Mouse (Mus musculus): ENCODE data around the gene Unc50.

- no peak for TF ChIP-seq POLR2A (IDR thresholded peaks at IDR 0.05; ENCODE audit: low read depth, low read length)
- no peak for TF ChIP-seq ZNF384 (IDR thresholded peaks at IDR 0.05; ENCODE audit: low read depth, low read length)
- TF ChIP-seq TBP (conservative IDR thresholded peaks at IDR 0.05; ENCODE audit: low read depth, low read length) = no peak
- no peak for TF ChIP-seq UBTF (IDR thresholded peaks at IDR 0.05; ENCODE audit: low read depth, low read length)
- no peak for TF ChIP-seq MXI1 (IDR thresholded peaks at IDR 0.05; ENCODE audit: low read depth, low read length)
- no peak for TF ChIP-seq CHD1 (IDR thresholded peaks at IDR 0.05; ENCODE audit: low read depth, low read length)
- no peak for TF ChIP-seq JUND (conservative IDR thresholded peaks at IDR 0.05; ENCODE audit: low read depth, low read length)
- peak; percentile 51 for TF ChIP-seq EP300 (IDR thresholded peaks at IDR 0.05; ENCODE audit: low read length)
- TF ChIP-seq MYC (IDR thresholded peaks at IDR 0.05; ENCODE audit: low read depth, low read length) = no peak
- TF ChIP-seq ZC3H11A (IDR thresholded peaks at IDR 0.05; ENCODE audit: low read depth, low read length) = no peak
- TF ChIP-seq CTCF (conservative IDR thresholded peaks at IDR 0.05 in 1 of 2, IDR thresholded peaks at IDR 0.05 in 1 of 2; ENCODE audit: low read depth in 2 of 2, low read length in 2 of 2) = no peak
Observed at GRCm38 (mm10) chr1:37408678-37409077, 21.3 kb upstream of the Unc50 start.

All from CH12.LX (cell line).